Mouse (Mus musculus) layer of hippocampus, adult 8-10 months (tissue): ENCODE results near the gene Ppp3r1. TPM values are rescaled to one million over a fixed set of nuclear protein-coding genes. Genes with fewer than 3 reads are reported as not detected.

ENCODE experiments used
- DNase-seq, 2 experiments: peaks; one replicate each; pipeline ENCODE4 v3.0.0; 2022; ENCODE audit warnings: low spot score in 2 of 2
- total RNA-seq, 4 experiments: library from RNA; stranded (reverse); gene quantifications; 2 replicates each; pipeline ENCODE4 v1.2.4; 2022

Gene Ppp3r1
- total RNA-seq = 100 to 1,000 TPM; 685 to 865 (median 776) TPM

DNA sequence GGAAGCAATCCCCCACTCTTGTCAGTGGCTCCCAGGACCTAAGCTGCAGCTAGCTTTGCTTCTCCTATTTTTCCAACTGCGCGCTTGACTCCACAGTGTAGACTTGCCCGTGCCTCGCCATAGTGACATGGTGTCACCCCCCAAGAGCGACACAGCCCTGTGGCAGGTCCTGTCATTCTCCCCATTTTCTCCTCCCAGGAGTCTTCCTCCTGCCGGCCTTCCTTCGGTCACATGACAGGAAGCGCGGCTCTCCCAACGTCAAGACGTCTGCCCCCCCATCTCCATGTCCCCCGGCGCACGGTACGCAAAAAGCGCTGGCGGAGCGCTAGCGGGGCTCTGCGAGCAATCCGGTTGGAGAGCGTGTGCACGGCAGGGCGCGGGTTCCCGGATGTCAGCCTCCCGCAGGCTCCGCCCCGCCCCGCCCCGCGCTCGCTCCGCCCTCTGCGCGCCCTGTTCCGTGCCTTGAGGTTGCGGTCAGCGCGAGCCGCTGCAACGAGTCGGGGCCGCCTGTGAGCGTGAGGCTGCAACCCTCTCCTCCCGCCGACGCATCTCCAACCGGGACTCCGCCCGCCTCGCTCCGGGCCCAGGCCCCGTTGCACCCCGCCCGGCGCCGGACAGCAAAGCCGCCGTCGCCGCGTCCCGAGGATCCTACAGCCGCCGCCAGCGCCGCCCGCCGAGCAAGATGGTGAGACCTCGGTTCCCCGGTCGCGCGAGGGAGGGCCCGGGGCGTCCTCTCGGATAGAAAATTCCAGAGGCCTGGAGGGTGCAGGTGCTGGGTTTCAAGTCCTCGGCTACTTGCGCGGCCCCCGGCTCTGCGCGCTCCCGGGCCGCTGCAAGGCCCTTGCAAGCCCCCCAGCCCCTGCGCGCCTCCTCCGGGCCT, at the start of gene Ppp3r1:
Gene Ppp3r1, plus strand, starts transcription at position 406 of the 880 bp plus-strand sequence.
- peak; percentile 94 to 95 for DNase-seq

DNA sequence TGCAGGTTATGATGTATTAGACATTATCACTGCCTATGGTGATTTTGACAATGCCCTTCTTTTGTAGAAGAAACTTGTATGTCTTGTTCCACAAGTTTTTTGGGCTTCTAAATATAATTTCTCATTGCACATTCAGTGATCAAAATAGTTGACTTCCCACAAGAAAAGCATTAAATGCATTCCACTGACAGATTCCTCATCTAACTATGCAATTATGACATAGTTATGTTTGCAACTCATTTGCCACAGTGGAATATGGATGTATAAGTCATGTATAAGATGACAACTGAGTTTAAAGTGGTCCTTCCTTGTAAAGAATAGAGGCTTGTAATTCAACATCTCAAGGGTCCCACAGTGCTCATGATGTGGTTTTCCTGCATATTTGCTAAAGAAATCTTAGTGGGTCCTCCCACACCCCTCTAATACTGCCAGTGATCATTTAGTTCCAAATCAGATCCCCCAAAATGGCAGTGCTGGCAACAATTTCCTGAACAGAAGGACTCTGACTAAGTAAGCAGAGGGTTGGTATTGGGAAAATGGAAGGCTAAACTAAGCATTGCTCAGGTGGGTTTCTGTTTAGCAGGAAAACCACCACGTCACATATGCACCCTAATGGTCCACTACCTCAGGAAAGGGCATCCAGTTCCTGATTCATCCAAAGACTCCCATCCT, 46.5 kb upstream of the Ppp3r1 start:
- peak; percentile 27 to 50 for DNase-seq

DNA sequence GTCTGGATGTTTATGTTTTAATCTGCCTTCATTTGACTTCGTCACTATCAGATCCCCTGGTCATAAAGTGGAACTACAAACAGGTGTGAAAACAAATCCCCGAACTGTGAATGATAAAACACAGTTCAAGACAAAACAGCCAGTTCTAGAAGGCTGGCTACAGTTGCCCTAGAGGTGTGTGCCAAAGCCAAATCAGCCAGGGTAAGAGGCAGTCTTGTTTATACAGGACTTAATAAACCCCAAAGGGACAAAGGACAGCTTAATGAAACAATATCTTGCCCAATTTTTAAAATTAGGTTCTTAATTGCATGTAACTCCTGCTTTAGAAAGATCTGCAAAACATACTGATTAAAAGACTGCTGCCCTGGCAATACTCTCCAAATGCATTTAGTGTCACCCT, 32.6 kb upstream of the Ppp3r1 start:
- no peak for DNase-seq

DNA sequence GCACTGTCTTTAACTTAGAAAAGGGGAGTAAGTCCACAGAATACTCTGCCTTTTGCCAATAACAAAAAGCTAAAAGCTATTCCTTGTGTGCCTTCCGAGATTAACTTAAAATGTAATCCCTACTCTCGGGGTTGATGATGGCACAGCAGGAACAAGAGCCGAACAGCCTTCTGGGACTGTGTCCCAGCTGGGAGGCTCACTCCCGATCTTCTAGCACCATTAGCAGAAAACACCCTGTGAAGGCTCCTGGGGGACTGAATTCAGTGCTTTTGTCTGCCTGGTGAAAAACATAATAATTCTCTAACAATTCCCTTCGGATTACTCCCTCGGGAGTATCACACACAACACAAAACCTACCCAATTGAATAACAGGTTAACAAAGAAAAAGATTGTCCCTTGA, 23.4 kb upstream of the Ppp3r1 start:
- no peak for DNase-seq

DNA sequence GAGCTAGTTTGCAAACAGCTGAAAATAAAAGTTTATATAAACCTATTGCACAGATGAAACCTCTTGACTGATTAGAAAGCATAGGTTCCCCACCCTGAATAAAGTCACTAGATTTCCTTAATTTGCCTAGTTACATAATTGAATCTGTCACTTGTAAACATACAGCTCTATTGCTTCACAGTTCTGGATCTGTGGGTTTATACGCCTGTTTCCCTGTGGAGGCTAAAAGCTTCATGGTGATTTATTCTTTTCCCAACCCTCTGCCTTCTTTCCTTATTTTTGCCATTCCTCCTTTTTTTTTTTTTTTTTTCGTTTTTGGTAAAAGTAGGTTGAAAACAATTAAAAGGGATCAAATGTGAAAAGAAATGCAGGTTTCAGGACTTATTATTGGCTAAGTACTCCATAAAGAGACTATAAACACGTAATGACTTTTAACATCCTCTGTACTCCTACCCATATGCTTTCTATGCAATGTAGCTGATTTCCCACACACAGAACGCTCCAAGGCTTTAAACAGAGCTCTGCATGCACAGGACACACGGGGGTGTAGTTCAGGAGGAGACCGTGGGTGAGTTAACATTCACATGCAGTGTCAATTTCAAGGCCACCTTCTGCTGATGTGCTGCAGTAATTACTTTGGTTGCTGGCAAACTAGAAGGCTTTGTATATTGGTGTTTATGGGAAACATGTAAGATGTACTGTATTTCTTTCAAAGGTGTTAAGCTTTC, 20.6 kb upstream of the Ppp3r1 start:
- DNase-seq = no peak

DNA sequence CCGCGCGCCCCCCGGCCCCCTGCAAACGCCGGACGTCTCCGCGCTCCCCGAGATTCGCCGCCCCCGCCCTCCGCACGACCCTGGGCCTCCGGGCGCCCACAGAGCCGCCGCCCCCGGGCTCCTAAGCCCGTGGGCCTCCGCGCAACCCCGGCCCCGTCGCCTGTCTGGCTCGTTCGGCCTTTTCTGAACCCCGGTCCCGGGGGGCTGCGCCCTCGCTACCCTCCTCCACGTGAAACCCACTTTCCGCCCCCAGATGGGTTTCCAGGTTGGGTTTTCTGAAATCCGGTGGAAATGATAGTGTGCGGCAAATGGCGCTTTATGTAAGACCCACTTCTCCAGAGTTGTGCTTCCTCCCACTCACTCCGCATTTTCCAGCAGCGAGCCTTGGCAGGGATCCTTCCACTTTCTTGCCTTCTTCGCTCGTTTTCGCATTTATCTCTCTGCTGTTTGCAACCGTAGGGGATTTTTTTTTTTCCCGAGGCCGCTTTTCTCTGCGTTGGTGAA, 727 bp downstream of the Ppp3r1 start:
- peak; percentile 60 to 72 for DNase-seq

DNA sequence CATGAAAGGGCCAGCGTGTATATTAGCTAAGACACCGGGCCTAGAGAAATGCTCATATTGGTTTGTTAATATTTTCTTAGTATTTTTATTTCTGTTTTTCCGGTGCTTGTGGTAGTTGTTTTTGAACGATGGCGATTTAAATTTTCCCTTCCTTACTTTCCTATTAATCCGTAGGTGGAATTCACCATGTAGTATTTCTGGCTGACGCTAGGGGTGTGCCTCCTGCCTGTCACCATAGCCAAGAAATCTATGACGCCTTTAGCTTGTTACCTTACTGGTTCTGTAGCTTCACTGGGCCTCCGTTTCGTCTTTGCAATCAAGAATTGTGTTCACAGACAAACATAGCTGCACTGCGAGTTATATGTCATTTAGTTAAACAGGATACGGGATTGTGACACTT, 1.2 kb downstream of the Ppp3r1 start:
- peak; percentile 40 to 49 for DNase-seq

DNA sequence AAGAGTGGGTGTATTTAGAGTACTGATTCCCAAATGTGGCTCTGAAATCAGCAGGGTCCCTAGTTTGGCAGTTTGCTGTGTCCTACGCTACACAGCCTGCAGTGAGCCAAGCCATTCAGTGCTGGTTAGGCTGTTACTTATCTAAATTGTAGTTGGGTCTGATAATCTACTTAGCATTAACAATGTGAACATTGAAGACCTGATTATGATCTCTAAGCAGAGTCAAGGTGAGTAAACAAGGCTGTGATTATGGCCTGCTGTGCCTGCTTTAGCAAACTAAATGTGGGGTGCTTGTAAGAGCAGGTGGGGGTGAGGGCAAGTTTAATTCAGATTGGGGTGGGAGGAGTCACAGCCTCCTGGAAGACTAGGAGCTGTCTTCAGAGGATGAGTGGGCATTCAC, 4.9 kb downstream of the Ppp3r1 start:
- no peak for DNase-seq

DNA sequence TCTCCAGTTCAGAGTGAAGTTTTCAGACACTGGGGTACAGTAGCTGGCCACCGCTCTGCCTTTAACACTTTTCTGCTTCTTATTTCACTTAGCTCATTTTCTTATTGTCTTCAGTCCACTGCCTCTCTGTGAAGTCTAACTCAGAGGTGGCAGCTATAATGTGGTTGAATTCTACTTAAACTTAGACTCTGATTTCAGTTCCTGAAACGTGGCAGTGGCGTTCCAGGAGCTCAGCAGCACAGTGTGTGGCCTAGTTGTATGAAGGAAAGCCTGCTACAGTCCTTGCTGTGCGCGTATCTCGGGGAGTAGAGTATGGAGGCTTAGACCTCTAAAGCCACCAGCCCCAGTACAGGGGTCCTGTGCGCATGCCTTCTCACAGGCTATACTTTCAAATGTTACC, 7.6 kb downstream of the Ppp3r1 start:
- DNase-seq = no peak

DNA sequence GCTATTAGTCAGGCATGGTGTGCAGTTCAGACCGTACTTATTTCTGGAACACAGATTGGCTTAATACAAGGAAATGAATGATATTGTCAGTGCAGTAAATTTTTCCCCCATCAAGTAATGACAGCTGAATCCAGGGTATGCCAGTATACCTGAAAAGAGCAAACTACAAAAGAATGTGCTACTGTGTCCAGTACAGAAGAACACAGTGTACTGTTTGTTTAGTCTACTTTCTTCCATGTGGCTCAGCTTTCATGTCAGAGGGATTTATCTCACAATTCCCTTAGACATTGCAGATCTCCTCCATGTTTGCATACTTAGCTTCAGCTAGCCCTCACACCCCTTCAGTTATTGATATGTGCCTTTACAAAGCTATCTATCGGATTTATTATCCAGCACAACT, 10.2 kb downstream of the Ppp3r1 start:
- DNase-seq = no peak

DNA sequence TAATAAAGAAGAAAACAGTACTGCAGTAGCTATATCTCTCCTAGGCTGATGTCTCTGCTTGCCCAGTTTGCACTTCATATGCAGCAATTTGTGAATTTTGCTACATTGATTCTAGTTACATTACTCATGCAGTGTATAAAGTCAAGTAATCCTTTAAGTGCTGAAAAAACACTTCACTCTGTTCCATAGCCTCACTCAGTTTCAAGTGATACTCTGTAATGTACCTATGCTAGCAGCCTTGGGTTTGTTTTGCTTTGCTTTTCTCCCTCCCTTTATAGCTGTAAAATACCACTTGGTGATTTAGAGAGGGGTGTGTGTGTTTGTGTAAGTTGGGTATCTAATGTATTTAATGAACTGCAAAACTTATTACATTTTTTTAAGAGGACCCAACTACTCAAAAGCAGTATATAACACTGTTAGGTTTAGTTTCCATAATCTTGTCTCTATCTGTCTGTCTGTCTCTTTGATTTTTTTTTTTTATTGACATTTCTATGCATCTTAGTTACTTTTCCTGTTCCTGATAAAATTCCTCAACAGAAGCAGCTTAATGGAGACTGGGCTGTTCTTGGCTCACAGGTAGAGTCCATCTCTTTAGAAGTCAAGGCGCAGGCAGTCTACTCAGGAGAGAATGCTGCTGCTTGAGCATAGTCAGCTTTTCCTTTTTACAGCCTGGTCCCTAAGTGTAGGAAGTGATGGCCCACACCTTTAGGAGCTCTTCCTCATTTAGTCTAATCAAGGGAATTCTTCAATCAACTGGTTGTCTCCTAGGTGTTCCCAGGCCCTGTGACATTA, 12.1 kb downstream of the Ppp3r1 start:
- no peak for DNase-seq

DNA sequence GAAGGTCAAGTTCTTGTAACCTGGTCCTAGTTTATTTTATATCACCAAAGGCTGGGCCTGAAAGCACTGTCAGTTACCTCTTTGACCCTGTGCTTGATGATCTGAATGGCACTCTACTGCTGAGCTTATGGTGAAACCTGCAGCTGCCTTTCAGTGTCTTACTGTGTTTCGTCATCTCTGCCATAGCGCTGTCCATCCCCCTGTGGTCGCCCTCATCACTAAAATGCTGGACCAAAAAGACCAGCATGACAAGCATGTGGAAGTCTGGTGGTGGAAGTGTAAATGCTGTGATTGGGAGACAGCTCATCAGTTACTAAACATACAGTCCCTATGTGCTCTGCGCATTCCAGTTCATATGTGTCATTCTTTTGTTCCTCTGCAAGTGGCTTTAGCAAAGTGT, 13.2 kb downstream of the Ppp3r1 start:
- DNase-seq = no peak

DNA sequence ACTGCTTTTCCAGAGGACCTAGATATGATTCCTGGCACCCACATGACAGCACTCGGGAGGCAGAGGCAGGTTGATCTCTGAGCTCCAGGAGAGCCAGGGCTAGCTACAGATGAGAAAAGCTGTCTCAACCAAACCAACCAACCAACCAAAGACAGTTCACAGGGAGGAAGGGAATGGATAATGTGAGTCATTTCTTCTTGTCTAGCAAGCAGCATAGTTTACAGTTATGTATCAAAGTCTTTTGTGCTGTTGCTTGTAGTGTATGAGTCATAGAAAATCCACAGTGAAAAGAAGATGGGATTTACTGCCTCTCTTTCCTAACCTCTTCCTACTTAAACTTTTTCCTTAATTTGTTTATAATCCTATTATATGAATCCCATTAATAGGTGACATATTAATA, 17.6 kb downstream of the Ppp3r1 start:
- no peak for DNase-seq

DNA sequence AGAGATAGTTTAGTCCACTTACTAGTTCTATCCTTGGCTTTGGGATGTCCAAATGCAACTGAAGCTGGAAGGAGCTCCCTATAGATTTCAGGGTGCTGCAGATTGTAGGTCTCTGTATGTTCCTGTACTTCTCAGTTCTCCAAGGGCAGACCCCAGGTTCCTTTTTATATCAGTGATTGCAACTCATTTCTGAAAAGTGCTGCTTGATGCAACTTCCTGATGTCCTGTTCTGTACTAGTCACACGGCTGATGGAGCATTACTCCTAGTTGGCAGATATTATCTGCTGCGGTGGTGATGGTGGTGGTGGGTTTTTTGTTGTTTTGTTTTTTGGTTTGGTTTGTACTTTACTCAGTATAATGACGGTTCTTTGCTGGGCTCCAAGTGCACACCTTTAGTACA, 21.7 kb downstream of the Ppp3r1 start:
- no peak for DNase-seq

DNA sequence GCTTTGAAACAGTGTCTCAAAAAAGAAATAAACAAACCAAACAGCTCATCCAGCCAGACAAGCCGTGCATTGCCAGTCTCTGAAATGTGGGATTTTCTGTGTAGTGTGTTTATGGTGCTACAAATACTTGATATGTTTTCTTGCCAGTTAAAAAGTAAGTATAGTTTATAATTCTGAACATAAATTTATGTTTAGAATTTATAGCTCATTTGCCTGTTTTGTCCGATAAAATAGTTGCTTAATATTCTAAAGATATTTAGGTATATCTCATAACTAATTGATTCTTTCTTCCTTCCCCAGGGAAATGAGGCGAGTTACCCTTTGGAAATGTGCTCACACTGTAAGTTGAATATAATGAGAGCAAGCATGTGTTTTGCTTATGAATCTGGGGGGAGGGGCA, 22.7 kb downstream of the Ppp3r1 start, which contains the start of gene Wdr92:
Gene Wdr92, plus strand, starts transcription at position 301 of the 400 bp plus-strand sequence.
- no peak for DNase-seq

DNA sequence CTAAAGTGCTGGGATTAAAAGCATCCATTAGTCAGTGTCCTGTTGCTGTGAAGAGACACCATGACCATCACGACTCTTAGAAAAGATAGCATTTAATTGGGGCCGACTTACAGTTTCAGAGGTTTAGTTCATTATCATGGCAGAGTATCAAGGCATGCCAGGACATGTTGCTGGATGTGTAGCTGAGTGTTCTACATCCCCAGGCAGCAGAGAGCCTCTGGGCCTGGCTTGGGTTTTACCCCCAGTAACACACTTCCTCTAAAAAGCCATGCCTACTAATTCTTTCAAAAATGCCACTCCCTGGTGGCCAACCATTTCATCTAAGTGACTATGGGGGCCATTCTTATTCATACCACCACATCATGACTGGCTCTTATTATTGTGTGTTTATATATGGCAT, 24.1 kb downstream of the Ppp3r1 start:
- no peak for DNase-seq

DNA sequence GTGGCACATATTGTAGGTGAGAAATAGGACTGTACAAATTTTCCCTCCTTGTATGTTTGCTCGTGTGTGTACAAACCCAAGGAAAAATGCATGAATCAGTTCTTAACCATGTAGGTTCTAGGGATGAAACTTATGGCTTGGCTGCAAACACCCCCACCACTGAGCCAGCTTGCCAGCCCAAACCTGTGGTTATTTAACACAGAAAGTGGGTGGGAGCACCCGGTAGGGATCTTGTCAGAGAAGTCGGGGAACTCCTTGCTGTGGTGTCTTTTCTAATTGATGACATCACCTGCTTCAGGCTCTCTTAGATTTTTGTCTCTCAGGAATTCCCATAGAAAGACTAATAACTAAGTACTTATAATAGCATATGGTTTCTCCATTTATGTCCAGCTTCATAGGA, 28.6 kb downstream of the Ppp3r1 start:
- DNase-seq = no peak

DNA sequence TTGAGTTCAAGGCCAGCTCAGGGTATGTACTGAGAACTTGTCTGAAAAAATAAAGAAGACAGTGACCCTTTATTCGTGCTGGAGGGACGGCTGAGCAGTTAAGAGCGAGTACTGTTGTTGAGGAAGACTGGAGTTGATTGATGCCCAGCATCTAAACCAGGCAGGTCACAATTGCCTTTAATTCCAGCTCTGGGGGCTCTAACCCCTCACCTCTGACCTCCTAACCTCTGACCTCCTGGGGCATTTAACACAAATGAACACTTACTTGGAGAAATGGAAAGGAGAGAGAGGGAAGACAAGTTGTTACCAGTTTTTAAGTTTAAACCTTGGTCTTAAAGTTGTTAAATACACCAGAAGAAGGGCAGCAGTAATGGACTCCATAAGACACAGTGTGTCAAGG, 29.7 kb downstream of the Ppp3r1 start:
- DNase-seq = no peak

DNA sequence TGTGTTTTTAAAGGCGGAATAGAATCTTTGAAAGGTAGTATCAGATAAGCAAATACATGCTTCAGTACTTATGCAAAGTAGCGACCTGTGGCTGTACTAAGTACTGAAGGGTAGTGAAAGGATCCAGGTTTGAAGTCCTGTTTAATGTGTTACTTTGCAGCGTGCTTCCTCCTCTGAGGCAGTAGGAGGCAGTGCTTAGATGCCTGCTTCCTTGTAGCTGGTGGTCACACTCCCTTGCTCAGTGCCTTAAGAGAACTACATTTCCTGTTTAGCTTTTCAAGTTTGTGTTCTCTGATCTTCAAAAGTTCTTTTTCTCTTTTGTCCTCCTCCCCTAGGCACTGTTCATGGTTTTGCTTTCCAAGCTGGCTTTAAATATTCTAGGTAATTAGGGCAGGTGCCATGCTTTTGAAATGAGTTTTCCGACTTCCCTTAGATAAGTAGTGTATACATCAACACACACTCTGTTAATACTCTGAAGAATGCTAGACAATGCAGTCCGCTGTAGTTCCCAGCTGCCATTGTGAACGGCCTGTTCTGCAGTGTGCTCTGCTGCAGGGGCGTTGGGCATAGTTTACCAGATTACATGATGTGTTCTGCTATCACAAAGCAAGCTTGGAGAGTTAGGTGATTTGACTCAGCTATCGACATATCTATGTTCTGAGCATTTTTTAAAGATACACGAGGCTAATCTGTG, 33.2 kb downstream of the Ppp3r1 start:
- DNase-seq = no peak

DNA sequence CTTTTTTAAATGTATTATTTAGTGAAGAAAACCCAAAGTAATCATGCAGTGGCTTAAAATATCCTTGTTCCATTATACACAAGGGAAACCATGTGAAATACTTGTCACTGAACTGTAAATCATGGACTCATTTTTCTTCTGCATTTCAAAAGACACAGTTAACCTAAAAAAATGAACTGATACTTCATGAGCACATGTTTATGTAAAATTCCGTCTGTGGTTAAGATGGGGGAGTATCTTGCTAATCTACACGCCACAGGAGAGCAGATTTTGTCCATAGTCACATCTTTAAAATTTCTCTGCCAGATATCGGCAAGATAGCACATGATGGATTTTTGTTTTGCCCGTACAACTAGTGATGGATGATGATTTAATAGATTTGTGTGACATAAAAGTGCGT, 40.1 kb downstream of the Ppp3r1 start:
- no peak for DNase-seq
